Mouse (Mus musculus) embryonic fibroblast, embryonic 13.5 days (primary cell): ENCODE results near the gene Il1rl2.

ENCODE experiments used
- CTCF ChIP-seq: IDR thresholded peaks from 2 replicates; pipeline ENCODE4 v1.5.1; 2011; ENCODE audit warnings: mild to moderate bottlenecking, control low read depth, low read length, moderate library complexity, borderline replicate concordance; ENCODE audit not compliant: insufficient read depth
- POLR2A ChIP-seq: IDR thresholded peaks from 2 replicates; pipeline ENCODE4 v1.6.1; 2011; ENCODE audit warnings: low read depth, mild to moderate bottlenecking, control low read depth, low read length, moderate library complexity

GRCm38 (mm10) chr1:40330181-40330580, 5.8 kb downstream of the Il1rl2 start:
- TF ChIP-seq CTCF, result no peak
- TF ChIP-seq POLR2A, result no peak
